Mouse (Mus musculus) skeletal muscle tissue, adult 2 months (tissue): Measurements from ENCODE around the gene Wfdc18.

Experiments
- DNase-seq: peaks from one replicate; pipeline ENCODE4 v3.0.0-alpha.2; 2012; ENCODE audit warnings: low read depth, low spot score

Wfdc18 gene

GRCm38 (mm10) chr11:83742731-83743355 lies 34.0 kb downstream of the Wfdc18 start:
- no peak for DNase-seq

- no peak for DNase-seq
These were observed 34.7 kb downstream of the Wfdc18 start for GRCm38 (mm10) chr11:83743525-83743924.

- peak; percentile 11 for DNase-seq
These were observed 37.3 kb downstream of the Wfdc18 start for GRCm38 (mm10) chr11:83746152-83746551.

- no peak for DNase-seq
These were observed 37.9 kb downstream of the Wfdc18 start, which contains the start of gene Wfdc21 for GRCm38 (mm10) chr11:83746681-83747080. Gene Wfdc21, plus strand, starts transcription at chr11:83746940.

GRCm38 (mm10) chr11:83747376-83748265 lies 38.8 kb downstream of the Wfdc18 start:
- no peak for DNase-seq

- DNase-seq: peak; percentile 75
These were observed 44.9 kb downstream of the Wfdc18 start, which contains the start of gene Heatr6 for GRCm38 (mm10) chr11:83753581-83754181. Gene Heatr6, plus strand, starts transcription at chr11:83753696.

- no peak for DNase-seq
These were observed 45.4 kb downstream of the Wfdc18 start for GRCm38 (mm10) chr11:83754227-83754626.
